Mouse (Mus musculus): ENCODE measurements around the gene Gbp10. TPM values are rescaled to one million over a fixed set of nuclear protein-coding genes. Genes with fewer than 3 reads are reported as not detected.
"Not testable (repeated sequence)": the region's sequence is repeated elsewhere in the genome, so short reads cannot be mapped to it uniquely, and the experiment has no call there.

The Gbp10 gene
- polyA plus RNA-seq, 1 experiment, result 1.4 TPM

GRCm38 (mm10) chr5:105196308-105196707 lies 43.0 kb downstream of the Gbp10 start:
- not testable (repeated sequence) for DNase-seq; H3K4me3 ChIP-seq (ENCODE audit: insufficient read depth, low read depth, low read length); H3K27me3 ChIP-seq (replicated peaks; ENCODE audit: control insufficient read depth, insufficient read depth, low read length); H3K27ac ChIP-seq (ENCODE audit: insufficient read depth, low read depth, low read length); H3K4me1 ChIP-seq (ENCODE audit: control insufficient read depth, insufficient read depth, low read length); H3K36me3 ChIP-seq (ENCODE audit: control insufficient read depth, insufficient read depth, low read length)
- WGBS, result 74% methylated on average over 5 of the region's 5 CpGs

DNA sequence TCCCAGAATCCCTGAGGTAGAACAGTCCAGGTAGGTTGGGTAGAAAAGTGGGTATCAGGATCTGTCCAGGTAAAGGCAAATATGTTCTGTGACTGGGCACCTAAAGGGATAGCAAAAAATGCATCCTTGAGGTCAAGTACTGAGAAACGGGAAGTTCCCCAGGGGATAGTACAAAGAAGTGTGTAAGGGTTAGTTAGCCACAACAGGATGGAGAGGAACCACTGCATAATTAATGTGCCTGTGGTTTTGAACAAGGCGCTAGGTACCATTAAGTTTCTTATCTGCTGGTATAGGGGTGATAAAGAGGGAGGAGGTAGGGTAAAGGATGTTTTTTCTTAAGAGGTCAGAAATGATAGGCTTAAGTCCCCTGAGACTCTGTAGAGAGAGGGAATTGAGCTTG lies 46.8 kb downstream of the Gbp10 start:
- WGBS, result 82% methylated on average over 2 of the region's 2 CpGs
- not testable (repeated sequence) for H3K4me1 ChIP-seq (ENCODE audit: control insufficient read depth, insufficient read depth, low read length); H3K27ac ChIP-seq (ENCODE audit: insufficient read depth, low read depth, low read length); H3K36me3 ChIP-seq (ENCODE audit: control insufficient read depth, insufficient read depth, low read length); H3K27me3 ChIP-seq (replicated peaks; ENCODE audit: control insufficient read depth, insufficient read depth, low read length); H3K4me3 ChIP-seq (ENCODE audit: insufficient read depth, low read depth, low read length); DNase-seq

- Histone ChIP-seq H3K27me3 (replicated peaks; ENCODE audit: control insufficient read depth, insufficient read depth, low read length) (no peaks in the 10 kb centered on the region), H3K4me3 (ENCODE audit: insufficient read depth, low read depth, low read length) (no peak overlapping the region), H3K4me1 (ENCODE audit: control insufficient read depth, insufficient read depth, low read length) (no peaks in the 10 kb centered on the region), H3K27ac (ENCODE audit: insufficient read depth, low read depth, low read length) (no peak overlapping the region), H3K36me3 (ENCODE audit: control insufficient read depth, insufficient read depth, low read length) (no peaks in the 10 kb centered on the region)
- DNase-seq, result no peak
- TF ChIP-seq POLR2A (IDR thresholded peaks at IDR 0.05; ENCODE audit: low read depth, low read length), result no peak
- no peak for TF ChIP-seq CTCF (conservative IDR thresholded peaks at IDR 0.05; ENCODE audit: insufficient read depth, insufficient read length, low read depth, low read length)
Measured at GRCm38 (mm10) chr5:105181446-105181845, 57.9 kb downstream of the Gbp10 start.

Other genes starting within 250 kb of the Gbp10 start
- 3.6 and 5.4 TPM in 2 replicates for gene Gbp9, start 100.0 kb downstream of the Gbp10 start, polyA plus RNA-seq (2012; rRNA removed)
- gene Gbp8, start 100.0 kb downstream of the Gbp10 start, polyA plus RNA-seq (2012; rRNA removed), result 0.56 and 1.2 TPM in 2 replicates
- gene Gbp4, start 99.9 kb downstream of the Gbp10 start, polyA plus RNA-seq (2012; rRNA removed), result 7.9 and 10.1 TPM in 2 replicates
- gene Gm43302, start 54.2 kb upstream of the Gbp10 start, polyA plus RNA-seq (2012; rRNA removed), result 1.8 and 2.8 TPM in 2 replicates
- gene Gbp6, start 54.2 kb upstream of the Gbp10 start, polyA plus RNA-seq (2012; rRNA removed), result 3.5 and 4.2 TPM in 2 replicates
- 17.9 and 20.7 TPM in 2 replicates for gene Lrrc8b, start 176.2 kb upstream of the Gbp10 start, polyA plus RNA-seq (2012; rRNA removed)